Mouse (Mus musculus) liver, embryonic 14.5 days (tissue): Measurements from ENCODE around the gene Phldb2.

Source experiments
- CTCF ChIP-seq: IDR thresholded peaks from 2 replicates; pipeline ENCODE4 v1.5.1; 2016; ENCODE audit warnings: antibody characterized with exemption, low read depth, control low read depth
- EP300 ChIP-seq: IDR thresholded peaks from 2 replicates; pipeline ENCODE4 v1.6.1; 2016; ENCODE audit warnings: antibody characterized with exemption, low read depth

- TF ChIP-seq CTCF (no peak), EP300 (no peak)
These were observed 10.4 kb upstream of the Phldb2 start for GRCm38 (mm10) chr16:45963837-45964236.
